Mouse (Mus musculus) lung, adult 2 months (tissue): Measurements from ENCODE around the gene Dab1. TPM values are rescaled to one million over a fixed set of nuclear protein-coding genes. Genes with fewer than 3 reads are reported as not detected.

Experiments used
- DNase-seq: peaks from one replicate; pipeline ENCODE4 v3.0.0; 2022
- H3K4me1 ChIP-seq: fragments of 200-500 bp; 2 replicates; pipeline ENCODE4 v1.6.1; 2011; ENCODE audit warnings: low read length; ENCODE audit not compliant: control insufficient read depth, insufficient read depth
- H3K4me3 ChIP-seq: fragments of 200-500 bp; replicated peaks from 2 replicates; pipeline ENCODE3; 2011; ENCODE audit warnings: low read depth, mild to moderate bottlenecking, control low read depth, low read length; ENCODE audit errors: extremely low read depth
- CTCF ChIP-seq: fragments of 200-500 bp; IDR thresholded peaks from 2 replicates; pipeline ENCODE4 v1.5.1; 2011; ENCODE audit warnings: mild to moderate bottlenecking, low read length, control low read depth; ENCODE audit not compliant: insufficient read depth
- POLR2A ChIP-seq: fragments of 200-500 bp; IDR thresholded peaks from 2 replicates; pipeline ENCODE4 v1.6.1; 2011; ENCODE audit warnings: low read depth, mild to moderate bottlenecking, control low read depth, low read length, borderline replicate concordance; ENCODE audit errors: extremely low read depth
- WGBS: fragments of 180-500 bp; shearing (Covaris S2); methylation state at CpG from one replicate; pipeline ENCODE4 v1.1.7; 2018; 5-methylcytosine and 5-hydroxymethylcytosine counted together
- polyA plus RNA-seq: library from polyadenylated mRNA; depleted of rRNA; stranded (reverse); fragments of >200 nt; gene quantifications from 2 replicates; pipeline ENCODE4 v1.2.3, GENCODE M21; 2012

The Dab1 gene
- polyA plus RNA-seq, 1 experiment: 0.28 TPM

DNA sequence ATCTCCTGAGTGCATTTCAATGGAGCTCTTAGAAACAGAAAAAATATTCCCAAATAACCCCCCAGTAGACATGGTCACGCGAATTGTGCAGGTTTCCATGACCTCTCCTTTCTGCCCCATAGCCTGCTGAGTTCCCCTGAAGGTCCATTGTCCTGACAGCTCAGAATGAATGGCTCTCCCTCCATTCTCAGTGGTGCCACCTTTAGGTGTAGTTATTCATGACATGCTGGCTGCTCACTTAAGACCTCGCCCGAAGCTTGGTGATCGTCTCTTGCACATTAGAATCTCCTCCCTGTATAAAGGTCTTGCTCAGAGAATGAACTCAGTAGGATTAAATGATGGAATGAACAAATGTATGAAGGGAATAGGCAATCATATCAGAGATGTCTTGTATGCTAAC, 776.9 kb downstream of the Dab1 start:
- DNase-seq: no peak
- Histone ChIP-seq H3K4me1 (no peaks in the 10 kb centered on the region), H3K4me3 (no peak overlapping the region)
- TF ChIP-seq POLR2A: no peak
- no peak for TF ChIP-seq CTCF
- WGBS: 88% methylated on average over 5 of the region's 5 CpGs

- 68% methylated on average over 9 of the region's 9 CpGs for WGBS
- Histone ChIP-seq H3K4me3 (no peak overlapping the region), H3K4me1 (no peaks in the 10 kb centered on the region)
- no peak for TF ChIP-seq POLR2A
- no peak for TF ChIP-seq CTCF
- no peak for DNase-seq
Observed at GRCm38 (mm10) chr4:104399106-104399730, 780.1 kb downstream of the Dab1 start.

- WGBS: 85% methylated on average over 5 of the region's 5 CpGs
- TF ChIP-seq CTCF (no peak), POLR2A (no peak)
- Histone ChIP-seq H3K4me1 (no peaks in the 10 kb centered on the region), H3K4me3 (no peak overlapping the region)
- DNase-seq: no peak
Observed at GRCm38 (mm10) chr4:104404099-104404498, 784.9 kb downstream of the Dab1 start.

GRCm38 (mm10) chr4:104410922-104411321, 791.8 kb downstream of the Dab1 start:
- DNase-seq: no peak
- 77% methylated on average over 6 of the region's 6 CpGs for WGBS
- Histone ChIP-seq H3K4me3 (no peak overlapping the region), H3K4me1 (no peaks in the 10 kb centered on the region)
- no peak for TF ChIP-seq CTCF
- TF ChIP-seq POLR2A: no peak

DNA sequence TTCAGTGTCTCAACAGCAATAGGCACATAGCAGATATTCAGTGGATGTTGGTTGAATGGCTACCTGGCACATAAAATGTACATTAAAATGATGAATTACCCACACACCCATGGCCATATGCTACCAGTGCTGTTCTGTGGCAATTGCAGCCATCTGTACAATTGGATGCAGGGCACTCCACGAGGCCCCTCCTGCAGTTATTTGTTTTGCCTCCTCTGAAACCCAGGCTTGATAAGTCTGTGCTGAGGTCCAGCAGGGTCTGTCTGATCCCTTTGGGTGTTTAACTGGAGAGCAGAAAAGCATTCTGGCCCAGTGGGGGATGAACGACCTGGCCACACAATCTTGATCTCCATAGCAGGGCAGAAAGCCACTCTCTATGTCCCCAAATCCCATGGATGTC, 796.3 kb downstream of the Dab1 start:
- WGBS: 44% methylated on average over 2 of the region's 2 CpGs

GRCm38 (mm10) chr4:104418354-104418753, 799.2 kb downstream of the Dab1 start:
- no peak for DNase-seq
- TF ChIP-seq CTCF: no peak
- TF ChIP-seq POLR2A: no peak
- Histone ChIP-seq H3K4me3 (no peak overlapping the region), H3K4me1 (no peaks in the 10 kb centered on the region)
- 84% methylated on average over 2 of the region's 2 CpGs for WGBS

More for the DNA sequence above, 796.3 kb downstream of the Dab1 start:
- no peaks in the 10 kb centered on the region for H3K4me1 ChIP-seq
- no peak for TF ChIP-seq POLR2A
- no peak for TF ChIP-seq CTCF
- no peak overlapping the region for H3K4me3 ChIP-seq
- DNase-seq: no peak

DNA sequence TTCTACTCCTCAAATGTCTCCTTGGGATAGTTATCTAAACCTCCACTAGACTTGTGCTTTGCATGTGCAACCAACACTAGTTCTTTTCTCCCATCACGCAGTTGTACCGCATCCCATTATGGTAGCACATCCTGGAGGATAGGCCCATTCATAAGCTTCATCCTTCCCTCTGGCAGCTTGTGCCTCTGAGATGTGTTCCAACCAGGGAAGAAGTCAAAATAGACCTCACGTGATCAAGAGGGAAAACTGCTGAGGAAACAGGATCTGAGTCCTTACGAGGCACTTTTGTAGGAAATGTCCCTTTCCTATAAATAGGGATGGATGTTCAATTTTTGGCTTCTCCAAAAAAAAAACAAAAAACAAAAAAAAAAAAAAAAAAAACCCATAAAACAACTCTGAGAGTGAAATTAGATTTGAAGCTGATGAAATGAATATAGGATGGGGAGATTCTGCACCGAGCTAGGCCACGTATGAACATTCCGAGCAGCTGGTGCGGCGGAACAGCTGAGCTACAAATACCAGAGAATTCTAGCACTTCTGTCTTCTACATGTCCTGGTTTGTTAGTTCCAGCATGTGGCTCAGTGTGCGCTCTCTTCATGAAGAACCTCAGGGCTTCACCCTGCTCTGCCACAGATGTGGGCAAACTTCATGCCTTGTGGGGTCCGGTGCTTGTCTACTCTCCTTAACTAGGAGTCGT, 802.0 kb downstream of the Dab1 start:
- no peak for TF ChIP-seq CTCF
- no peak for TF ChIP-seq POLR2A
- 94% methylated on average over 12 of the region's 12 CpGs for WGBS
- Histone ChIP-seq H3K4me3 (no peak overlapping the region), H3K4me1 (no peaks in the 10 kb centered on the region)
- DNase-seq: no peak

DNA sequence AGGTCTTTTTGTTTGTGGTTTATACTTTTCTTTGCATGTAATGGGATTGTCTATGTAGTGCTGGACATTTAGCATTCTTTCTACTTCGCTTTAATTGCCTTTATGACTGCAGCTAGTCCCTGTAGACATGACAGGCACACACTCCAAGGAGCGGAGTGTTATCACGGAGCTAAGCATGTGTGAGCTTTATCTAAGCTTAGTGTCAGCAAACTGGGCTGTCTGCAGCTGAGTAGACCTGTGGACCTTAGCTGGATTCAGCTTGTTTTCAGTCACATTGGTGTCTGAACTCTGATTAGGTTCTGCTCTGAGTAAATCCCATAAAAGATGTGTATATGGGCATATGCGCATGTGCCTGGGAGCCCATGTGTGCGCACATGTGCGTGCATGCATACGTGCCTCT, 810.0 kb downstream of the Dab1 start:
- TF ChIP-seq CTCF (no peak), POLR2A (no peak)
- Histone ChIP-seq H3K4me1 (no peaks in the 10 kb centered on the region), H3K4me3 (no peak overlapping the region)
- no peak for DNase-seq
- 73% methylated on average over 7 of the region's 7 CpGs for WGBS

DNA sequence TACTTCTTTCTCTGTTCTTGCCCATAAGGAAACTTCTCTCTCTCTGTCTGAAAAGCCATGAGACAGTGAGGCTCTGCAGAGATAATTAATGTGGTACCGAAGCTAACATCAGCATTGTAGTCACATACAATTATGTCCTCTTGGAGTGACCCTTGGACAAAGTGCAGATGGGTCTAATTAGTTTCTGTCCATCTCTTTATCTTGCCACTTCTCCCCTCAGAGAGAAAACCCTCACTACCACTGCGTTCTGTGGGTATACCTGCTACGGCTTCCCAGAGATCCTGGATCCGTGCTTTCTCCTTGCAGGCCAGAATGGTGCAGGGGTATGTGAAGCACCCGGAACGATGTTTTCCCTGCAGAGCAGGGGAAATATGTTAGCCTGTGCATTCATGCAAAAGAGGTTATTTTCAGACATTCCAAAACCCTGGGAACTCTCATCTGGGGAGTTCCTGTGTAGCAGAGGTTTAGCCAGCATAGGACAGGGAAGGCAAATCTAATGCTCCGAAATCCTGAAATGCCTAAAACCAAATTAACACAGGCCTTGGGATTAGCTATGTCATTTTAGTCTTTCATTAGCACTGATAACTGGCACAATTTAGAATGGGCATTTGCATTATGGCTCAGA, 812.2 kb downstream of the Dab1 start:
- 83% methylated on average over 7 of the region's 7 CpGs for WGBS
- no peak for DNase-seq
- Histone ChIP-seq H3K4me3 (no peak overlapping the region), H3K4me1 (no peaks in the 10 kb centered on the region)
- TF ChIP-seq CTCF (no peak), POLR2A (no peak)
